Mouse (Mus musculus) neural tube, postnatal 0 days (tissue): ENCODE measurements around the gene Ccna2. TPM values are rescaled to one million over a fixed set of nuclear protein-coding genes. Genes with fewer than 3 reads are reported as not detected.

Experiments
- polyA plus RNA-seq: library from polyadenylated mRNA; unstranded; fragments of >200 nt; fragmentation: Nextera tagmentation; extraction: Ambion mirVana; gene quantifications from 2 replicates; pipeline ENCODE4 v1.2.1, GENCODE M21; 2015

Ccna2 gene
- 11.6 and 12.5 TPM in 2 replicates for polyA plus RNA-seq

GRCm38 (mm10) chr3:36571827-36572378 is at the start of gene Ccna2:
TSS of gene Ccna2 (minus strand) at chr3:36572150.

GRCm38 (mm10) chr3:36613202-36613907 is 41.4 kb upstream of the Ccna2 start, which contains the start of gene Bbs7:
TSS of gene Bbs7 (minus strand) at chr3:36613477.

GRCm38 (mm10) chr3:36552406-36553047 is 19.4 kb downstream of the Ccna2 start, which contains the start of gene Exosc9:
TSS of gene Exosc9 (plus strand) at chr3:36552606.

GRCm38 (mm10) chr3:36521073-36522060 is 50.6 kb downstream of the Ccna2 start, which contains the start of gene Gm11549:
TSS of gene Gm11549 (minus strand) at chr3:36521813.

Other genes starting within 250 kb of the Ccna2 start
- gene Anxa5, start 96.3 kb downstream of the Ccna2 start, polyA plus RNA-seq = 86.6 and 111 TPM in 2 replicates
- 0.61 and 1.5 TPM in 2 replicates for gene 1810062G17Rik, start 96.2 kb downstream of the Ccna2 start, polyA plus RNA-seq
- gene Gm11549, start 50.3 kb downstream of the Ccna2 start, polyA plus RNA-seq = 0.41 and 0.89 TPM in 2 replicates
- gene Exosc9, start 19.5 kb downstream of the Ccna2 start, polyA plus RNA-seq = 61.0 and 62.7 TPM in 2 replicates
- 17.2 and 18.3 TPM in 2 replicates for gene Bbs7, start 41.3 kb upstream of the Ccna2 start, polyA plus RNA-seq
- 18.6 and 21.0 TPM in 2 replicates for gene Trpc3, start 118.0 kb upstream of the Ccna2 start, polyA plus RNA-seq